Mouse (Mus musculus) right cerebral cortex, adult 18-20 months (tissue): ENCODE results near the gene Bcl11a.
A peak's percentile ranks its signal among the peaks of the same experiment; 100 is the strongest.

Experiments
- DNase-seq: peaks from one replicate; pipeline ENCODE4 v3.0.0; 2022; ENCODE audit warnings: mixed read lengths

The Bcl11a gene

GRCm38 (mm10) chr11:24077795-24078705 is at the start of gene Bcl11a:
Gene Bcl11a, plus strand, starts transcription at chr11:24078056.
- DNase-seq, result peak; percentile 57

GRCm38 (mm10) chr11:24044025-24044424 is 33.8 kb upstream of the Bcl11a start:
- DNase-seq, result peak; percentile 59

DNA sequence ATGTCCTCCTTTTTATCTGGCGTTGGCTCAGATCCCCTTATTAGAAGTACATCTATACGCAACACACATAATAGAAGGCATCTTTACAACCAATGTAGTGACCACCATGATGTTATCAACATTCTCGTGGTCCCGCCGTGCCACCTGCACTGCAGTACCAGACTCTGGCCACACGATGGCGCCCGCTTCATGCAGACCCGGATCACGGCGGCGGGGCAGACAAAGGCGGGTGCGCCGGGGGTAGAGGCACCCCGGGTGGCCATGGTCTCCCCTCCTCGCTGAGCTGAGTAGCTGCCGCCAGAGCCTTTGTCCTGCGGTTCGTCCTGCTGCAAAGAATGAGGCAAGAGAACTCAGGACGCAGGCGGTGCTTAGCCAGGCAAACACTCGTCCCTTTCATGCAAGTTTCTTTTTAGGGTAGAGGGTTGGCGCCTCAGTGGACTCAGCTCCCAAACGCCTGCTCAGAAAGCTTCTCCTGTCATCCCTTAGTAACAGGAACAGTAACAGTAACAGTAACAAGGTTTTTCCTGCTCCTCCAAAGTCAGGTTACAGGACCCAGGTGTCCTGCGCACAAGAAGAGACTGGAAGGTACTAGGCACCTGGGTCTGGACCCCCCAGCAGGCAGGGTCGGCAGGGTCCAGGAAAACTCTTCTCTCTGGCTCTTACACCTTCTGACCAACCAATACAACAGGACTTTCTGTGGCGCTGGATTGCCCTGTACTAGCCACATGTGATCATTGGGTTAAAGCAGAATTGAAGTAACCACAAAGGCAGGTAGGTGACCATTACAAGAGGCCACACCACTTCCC is 28.4 kb upstream of the Bcl11a start:
- DNase-seq, result peak; percentile 80

DNA sequence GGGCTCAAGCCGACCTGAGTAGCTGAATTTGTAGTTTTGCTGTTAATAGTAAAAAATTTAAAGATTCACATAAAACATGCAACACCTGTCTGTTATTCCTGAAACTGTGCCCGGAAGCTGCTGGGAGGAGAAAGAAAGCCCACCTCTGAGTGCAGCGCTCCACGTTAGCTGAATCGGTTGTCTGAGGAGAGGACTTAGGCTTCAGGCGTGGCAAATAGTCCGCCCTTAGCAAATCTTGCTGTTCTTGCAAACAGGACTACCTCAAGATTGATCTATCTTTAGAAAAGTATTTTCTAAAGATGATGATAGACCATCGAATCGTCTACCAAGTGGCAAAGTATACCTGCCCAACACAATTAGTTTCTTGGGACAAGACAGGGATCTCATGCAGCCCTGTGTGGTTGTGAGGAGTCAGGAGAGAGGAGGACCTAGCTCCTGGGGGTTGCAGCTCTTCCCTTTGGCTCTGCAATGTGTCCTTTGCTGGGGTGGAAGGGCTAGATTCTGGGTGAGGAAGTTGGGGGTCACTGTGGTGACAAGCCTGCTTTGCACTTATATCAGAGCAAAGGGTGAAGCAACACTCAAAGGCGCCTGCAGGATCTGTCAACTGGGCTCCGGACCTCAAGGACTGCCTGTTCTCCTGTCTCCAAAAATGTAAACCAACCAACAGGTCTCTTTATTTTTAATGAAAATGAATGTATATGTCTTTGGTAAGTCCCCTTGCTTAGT is 27.7 kb upstream of the Bcl11a start:
- DNase-seq, result no peak

- DNase-seq, result no peak
These were observed 25.0 kb upstream of the Bcl11a start for GRCm38 (mm10) chr11:24052882-24053281.

DNA sequence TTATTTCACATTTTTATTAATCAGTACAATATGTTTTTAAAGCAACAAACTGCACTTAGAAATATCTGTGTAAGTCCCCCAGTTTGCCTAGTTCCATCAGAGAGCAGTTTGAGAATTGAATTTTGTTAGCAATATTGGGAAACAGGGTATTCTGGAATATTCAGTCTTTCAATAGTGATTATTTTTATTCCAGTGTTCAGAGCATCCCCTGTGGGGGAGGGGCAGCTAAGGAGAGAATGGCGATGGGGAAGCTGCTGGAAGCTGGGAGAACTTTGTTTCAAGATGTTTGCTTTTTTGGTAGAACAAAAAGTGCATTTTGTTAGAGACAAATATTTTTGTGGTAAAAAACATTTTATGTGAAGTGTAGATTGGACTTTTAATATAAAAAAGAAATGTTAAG is 18.7 kb upstream of the Bcl11a start:
- no peak for DNase-seq

GRCm38 (mm10) chr11:24060428-24060827 is 17.4 kb upstream of the Bcl11a start:
- no peak for DNase-seq

GRCm38 (mm10) chr11:24061819-24062218 is 16.0 kb upstream of the Bcl11a start:
- no peak for DNase-seq

- no peak for DNase-seq
These were observed 15.3 kb upstream of the Bcl11a start for GRCm38 (mm10) chr11:24062495-24063096.

DNA sequence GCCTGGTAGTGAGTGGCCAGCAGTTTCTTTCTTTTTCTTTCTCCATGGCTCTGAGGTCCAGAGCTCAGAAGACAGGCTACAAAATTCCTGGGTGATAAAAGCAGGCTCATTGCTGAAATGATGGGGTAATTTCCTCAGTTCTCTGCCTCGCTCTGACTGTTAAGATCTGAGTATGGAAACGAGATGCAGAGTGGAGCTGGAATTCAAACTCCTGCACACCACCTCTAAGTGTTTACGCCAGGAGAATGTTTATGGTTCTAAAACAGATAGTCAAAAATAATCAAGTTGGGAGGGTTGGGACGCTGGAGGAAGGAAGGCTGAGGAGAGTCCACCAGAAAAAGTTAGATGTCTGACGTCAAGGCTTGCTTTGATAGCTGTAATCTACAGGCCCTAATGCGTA is 13.6 kb upstream of the Bcl11a start:
- DNase-seq, result no peak

DNA sequence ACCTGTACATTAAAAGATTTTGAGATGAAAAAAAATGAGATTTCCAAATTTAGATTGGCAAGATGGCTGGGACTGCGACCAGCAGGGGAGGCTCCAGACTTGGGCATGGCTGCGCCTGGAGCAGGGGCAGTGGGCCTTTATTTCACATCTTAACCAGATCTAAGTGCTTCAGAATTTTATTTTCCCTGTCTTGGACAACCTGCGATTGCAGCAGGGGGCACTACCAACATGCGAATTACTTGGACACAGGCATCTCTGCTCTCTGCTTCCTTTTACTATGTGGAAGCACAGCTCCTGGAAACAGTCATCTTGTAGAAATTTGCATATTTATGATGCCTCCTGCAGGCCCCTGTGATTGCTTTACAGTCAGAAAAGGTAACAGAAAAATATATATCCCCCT is 12.5 kb upstream of the Bcl11a start:
- no peak for DNase-seq

GRCm38 (mm10) chr11:24074021-24074591 is 3.8 kb upstream of the Bcl11a start:
- DNase-seq, result no peak

GRCm38 (mm10) chr11:24074634-24075104 is 3.2 kb upstream of the Bcl11a start, which contains the start of gene A830031A19Rik:
Gene A830031A19Rik, minus strand, starts transcription at chr11:24075054.
- DNase-seq, result no peak

DNA sequence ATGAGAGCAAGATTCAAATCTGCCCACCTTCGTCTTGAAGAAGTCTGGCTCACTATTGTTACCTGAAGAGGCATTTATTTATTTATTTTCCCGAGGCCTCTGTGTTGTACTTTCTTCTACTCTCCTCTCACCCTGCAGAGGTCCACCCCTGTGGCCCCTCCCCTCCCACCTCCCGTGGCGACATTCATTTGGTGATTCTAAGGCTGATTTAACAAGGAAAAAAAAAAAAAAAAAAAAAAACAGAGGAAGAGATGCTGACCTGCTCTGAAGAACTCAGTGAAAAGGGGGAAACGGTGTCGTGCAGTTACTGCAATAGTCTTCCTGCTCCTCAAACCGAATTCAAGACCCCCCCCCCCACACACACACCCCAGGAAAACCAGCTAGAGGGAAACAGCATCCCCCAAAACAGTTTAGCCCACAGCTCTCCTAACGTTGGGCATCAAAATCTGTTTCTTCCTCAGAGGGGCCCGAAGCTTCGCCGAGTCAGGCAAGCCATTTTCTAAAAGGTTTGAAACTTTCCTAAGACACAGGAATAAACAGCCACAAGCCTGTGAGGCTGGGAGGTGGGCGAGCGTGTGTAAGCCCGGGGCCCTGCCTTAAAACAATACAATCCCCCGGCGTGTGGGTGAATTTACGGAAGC is 2.2 kb upstream of the Bcl11a start:
- DNase-seq, result no peak

- peak; percentile 89 for DNase-seq
These were observed 1.7 kb upstream of the Bcl11a start for GRCm38 (mm10) chr11:24076127-24076650.

- DNase-seq, result peak; percentile 52
These were observed 780 bp upstream of the Bcl11a start for GRCm38 (mm10) chr11:24076821-24077730.

DNA sequence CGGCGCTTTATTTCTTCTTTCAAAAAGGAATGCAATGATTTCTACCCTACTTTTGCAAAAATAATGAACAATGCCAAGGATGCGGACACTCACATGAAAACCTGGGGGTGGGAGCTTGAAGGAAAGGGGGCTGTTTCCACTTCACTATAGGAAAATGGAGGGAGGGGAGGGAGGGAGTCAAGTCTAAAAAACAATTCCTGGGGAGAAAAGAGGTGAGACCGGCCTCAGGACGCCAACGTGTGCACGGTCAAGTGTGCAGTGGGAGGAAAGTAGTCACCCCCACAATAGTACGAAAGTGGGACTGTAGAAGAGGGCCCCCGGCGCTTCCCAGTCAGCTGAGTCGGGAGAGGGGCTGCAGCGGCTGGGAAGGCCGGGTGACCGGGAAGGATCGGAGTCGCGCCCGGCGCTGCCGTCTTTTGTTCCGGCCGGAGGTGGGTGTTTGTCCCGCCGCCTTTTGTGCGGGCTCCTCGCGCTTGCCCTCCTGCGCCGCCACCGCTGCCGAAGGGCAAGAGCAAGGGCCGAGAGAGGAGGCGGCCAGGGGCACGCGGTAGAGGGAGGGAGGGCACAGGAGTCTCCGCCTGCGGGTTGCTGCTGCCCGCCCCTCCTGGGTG is 955 bp downstream of the Bcl11a start:
- DNase-seq, result no peak

GRCm38 (mm10) chr11:24079392-24080391 is 1.8 kb downstream of the Bcl11a start:
- peak; percentile 78 for DNase-seq
